Mouse (Mus musculus) cerebellum, adult (tissue): ENCODE measurements at regions not wholly inside any gene's neighbourhood (a gene's known extent, or its start where the extent isn't known, plus 50 kb on each side); places are given as distances from the start of the nearest gene placed in this dataset.
"Not testable (repeated sequence)": the region's sequence is repeated elsewhere in the genome, so short reads cannot be mapped to it uniquely, and the experiment has no call there.

Experiments
- ATAC-seq: cut with Nextera tagmentation; 2 replicates; pipeline ENCODE4 v1.9.2; 2017; ENCODE audit warnings: mild to moderate bottlenecking, moderate library complexity, mixed read lengths; ENCODE audit not compliant: insufficient number of reproducible peaks, low FRiP score, low TSS enrichment

DNA sequence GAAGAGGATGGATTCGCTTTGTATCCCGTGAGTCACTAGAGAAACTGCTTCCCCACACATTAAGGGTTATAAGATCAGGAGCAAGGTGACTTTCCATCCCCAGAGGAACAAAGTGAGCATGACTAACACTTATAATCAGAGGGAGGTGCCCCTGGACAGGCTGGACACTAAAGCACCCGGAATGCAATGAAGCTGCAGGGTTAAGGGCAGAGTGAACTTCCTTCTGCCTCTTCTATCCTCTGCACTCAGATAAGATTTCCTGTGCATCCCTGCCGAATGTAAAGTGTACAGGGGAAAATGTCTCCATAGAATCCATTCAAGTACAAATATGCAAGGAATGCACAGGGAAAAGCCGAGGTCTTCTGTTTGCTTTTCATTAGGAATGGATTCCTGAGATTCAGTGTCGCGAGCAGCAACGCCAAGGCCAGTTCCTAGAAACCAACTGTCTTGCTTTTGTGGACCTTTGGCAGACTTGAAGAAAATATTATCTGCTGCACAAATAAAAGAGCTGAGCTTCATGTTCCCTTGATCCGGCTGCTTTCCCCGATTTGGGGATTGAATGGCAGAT is 58.5 kb upstream of the Fbxl7 start:
- no peak for ATAC-seq

DNA sequence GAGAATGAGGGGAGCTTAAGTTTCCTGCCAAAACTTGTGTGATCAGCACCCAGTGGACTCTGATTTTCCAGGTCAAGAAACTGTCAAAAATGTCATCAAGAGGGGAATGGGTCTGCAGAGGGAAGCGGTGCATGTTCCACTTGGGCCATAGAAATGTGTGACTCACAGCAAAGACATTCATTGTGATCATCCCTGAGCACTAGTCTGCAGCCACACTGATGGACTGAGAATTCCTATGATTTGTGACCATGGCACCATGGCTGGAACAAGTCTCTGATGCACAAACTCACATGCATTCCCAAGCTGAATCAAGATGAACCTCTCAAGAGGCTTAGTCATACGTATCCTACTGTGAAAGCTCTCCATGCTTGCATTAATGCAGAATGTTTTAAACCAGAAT is 63.6 kb upstream of the Fbxl7 start:
- no peak for ATAC-seq

DNA sequence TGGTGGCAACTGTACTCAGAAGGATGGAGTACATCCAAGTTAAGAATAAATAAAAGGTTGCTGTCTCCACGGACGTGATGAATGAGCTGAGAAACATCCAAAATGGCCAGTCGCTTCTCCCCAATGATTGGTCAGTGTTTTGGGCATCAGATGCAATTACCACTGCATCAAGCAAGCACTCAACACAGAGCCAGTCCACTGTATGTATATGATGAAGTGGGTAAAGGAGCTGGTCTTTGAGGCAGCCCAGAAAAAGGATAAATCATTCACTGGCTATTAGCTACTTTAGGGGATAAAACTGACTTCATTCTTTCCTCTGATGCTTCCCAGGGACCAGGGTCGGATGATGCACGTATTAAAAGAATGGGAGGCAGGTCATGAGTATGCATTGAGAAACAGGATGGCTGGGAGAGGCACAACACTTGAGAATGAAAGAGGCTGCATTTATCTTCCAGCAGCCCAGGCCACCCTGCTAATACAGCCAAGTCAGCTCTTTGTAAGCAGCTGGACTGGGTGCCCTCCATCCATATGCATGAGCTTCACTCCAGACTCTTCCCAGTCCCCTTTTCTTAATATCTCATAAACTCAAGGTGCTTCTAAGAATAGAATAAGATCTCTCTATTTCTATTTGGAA is 73.1 kb upstream of the Fbxl7 start:
- ATAC-seq: no peak

DNA sequence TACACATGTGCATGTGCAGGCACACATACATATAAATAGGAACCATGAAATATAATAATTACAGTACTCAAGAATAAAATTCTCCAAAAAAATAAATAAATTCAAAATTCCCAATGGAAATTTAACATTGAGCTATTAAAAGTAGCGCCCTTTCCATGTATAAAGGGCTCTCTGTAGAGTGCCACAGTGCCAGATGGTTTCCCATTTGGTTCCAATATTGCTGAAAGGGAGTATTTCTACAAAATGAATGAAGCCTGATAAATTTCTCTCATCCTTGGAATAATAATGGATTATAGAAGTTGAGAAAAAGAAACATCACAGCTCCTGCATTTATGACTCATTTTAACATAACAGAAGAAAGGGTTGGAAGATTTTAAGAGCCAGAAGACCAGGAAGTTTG is 75.4 kb upstream of the Fbxl7 start:
- ATAC-seq: no peak

DNA sequence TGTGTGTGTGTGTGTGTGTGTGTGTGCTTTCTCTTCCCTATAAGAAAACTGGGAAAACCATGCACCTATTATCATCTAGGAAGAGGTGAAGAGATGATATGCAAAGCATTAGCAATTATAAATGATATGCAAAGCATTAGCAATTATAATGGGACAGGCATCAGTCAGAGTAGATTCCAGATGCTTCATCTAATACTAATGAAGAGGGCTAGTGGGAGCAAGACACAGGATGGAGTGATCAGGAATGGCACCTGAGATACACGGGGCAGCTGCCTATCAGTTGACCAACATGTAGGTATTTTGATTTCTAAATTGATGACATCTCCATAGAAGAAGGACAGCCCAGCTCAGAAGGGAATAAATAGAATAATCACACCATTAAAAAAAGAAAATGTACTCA is 97.7 kb upstream of the Fbxl7 start:
- no peak for ATAC-seq

DNA sequence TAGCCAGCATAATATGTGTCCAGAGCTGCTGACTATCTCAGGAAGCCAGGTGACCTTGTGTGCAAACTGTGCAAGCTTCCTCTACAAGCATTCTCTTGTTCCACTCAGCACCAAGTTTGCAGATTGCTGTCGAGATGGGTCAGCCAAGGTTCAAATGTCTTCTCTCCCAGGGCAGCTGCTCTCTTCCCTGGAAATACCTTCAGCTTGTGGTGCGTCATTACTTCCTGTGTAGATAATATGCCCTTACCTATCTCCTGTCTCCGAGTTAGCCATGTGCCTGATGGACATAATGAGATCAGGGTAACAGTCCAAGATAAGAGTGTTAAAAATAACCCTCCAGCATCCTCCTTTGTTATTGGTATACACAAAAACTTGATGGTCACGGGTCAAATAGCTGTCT is 113.7 kb upstream of the Fbxl7 start:
- ATAC-seq: no peak

DNA sequence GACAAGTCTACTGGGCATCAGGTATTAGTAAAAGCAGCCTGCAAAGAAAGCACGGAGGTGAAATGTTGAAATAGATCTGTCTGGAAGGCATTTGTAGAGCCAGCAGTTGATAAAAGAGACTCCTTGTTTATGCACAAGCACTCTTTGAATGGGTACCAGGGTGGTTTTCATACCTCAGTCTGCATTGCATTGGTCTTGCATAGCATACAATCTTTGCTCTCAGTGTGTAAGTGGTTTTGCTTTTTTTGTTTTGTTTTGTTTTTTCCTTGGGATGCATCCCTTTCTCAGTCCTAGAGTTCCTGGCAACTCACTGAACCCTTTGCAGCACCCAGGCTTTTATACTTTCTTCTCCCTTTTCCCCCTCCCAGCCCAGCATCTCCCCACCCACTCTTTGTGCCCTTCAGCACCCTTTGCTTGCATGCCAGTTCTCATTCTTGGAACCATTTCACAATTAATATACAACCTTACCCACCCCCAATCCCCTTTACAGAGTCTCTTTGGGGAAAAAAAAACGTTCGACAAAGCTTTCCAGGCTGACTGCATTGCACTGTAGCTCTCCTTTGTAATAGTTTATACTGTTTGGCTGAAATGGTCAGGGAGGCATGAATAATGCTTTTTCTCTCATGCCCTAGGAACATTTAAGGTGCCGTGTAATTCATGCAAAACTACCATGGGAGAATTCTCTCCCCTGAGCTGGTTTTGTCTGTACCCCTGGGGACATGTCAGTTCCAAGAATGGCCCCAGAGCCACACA is 118.7 kb upstream of the Fbxl7 start:
- ATAC-seq: no peak

DNA sequence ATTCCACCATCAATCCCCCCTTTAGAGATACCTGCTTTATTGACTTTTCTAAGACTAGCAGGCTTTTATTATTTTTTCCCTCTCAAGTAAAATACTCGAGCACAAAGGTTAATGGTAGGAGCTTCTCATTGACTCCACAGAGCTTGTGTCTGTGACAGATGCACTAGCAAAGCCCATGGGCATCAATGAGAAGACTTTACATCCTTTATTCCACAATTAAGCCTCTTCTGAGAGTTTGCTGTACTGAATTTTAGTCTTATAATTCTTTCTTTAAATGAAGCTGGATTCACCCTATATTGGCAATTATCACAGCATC is 119.2 kb upstream of the Fbxl7 start:
- no peak for ATAC-seq

DNA sequence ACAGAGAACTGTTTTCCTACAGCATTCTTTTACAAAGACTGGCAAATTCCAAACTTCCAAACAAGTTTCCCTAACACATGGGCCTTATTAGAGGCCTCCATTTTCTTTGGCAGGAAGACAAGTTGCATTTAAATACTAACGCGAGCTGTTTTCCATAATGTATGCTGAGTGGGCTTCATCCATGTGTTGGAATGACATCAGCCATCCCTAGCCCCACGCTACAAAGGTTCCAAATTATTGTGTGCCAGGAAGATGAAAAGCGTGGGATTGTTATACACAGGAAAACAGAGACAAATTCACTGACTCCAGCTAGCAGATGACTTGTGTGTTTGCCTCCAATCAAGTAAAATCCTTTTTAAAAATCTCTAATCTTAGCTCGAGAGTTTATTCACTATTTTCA is 125.1 kb upstream of the Fbxl7 start:
- ATAC-seq: no peak

DNA sequence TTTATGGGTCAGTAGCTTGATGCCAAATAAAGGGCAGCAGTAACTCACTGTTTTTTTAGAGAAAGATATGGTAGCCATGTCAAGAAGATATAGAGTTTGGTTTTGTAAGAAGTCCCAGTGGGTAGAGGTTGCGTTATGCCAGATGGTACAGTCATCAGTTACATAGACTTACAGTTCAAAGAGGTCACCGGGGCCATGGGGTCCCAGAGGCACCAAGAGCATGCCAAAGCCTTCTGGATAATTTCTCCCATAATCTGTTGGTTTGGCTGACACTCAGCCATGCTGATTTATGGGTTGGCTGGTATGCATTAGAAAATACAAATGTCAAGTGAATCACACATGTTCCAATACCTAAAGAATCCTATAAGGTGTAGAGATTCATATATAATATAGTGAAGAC is 137.9 kb upstream of the Fbxl7 start:
- no peak for ATAC-seq

DNA sequence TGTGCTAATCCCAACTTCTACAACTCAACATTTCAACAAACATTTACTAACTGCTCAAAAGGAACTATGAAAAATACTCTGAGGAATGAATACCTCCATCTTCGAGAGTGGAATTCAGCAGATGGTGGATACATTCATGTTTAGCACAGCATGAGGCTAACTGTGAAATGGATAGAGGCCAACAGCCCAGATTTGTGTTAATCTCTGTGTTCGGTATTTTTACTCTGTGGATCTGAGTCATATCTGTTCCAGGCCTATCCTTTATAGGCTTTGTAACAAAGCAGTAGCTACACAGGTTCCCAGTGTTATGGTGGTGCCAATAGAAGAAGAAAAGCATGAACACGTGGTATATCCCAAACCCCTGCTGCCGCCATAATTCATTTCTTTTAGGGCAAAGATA is 148.4 kb upstream of the Fbxl7 start:
- no peak for ATAC-seq

DNA sequence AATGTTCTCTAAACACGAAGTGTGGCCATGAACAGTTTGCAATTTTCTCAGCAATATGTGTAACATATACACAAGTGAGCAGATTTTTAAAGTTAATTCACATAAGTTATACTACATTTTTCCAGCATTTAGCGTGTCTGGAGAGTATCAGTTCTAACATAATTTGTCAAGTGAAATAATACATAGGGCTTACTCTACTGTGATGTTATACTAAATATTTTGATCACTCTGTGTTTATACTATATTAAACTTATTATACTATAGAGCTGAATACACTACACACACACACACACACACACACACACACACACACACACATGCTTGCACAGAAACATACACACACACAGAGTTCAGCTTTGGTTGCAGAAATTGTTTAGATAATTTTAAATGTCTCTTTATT is 155.3 kb upstream of the Fbxl7 start:
- no peak for ATAC-seq

DNA sequence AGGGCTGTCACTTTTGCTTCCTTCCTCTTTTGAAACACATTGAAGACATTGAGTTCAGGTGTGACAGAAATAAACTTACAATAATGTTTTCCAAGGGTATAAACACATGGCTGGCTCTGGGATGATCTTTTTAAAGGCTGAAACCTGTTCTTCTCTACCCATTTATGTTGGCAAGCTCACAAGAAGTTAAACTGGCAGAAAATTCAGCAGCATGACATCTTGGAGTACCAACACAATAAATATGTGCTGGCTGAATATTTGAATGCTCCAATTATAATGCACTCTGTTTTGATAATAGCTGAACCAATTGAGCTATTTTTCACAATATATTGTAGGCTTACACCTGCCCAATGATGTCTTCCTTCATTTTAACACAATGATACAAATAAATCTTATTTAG is 168.1 kb upstream of the Fbxl7 start:
- ATAC-seq: no peak

DNA sequence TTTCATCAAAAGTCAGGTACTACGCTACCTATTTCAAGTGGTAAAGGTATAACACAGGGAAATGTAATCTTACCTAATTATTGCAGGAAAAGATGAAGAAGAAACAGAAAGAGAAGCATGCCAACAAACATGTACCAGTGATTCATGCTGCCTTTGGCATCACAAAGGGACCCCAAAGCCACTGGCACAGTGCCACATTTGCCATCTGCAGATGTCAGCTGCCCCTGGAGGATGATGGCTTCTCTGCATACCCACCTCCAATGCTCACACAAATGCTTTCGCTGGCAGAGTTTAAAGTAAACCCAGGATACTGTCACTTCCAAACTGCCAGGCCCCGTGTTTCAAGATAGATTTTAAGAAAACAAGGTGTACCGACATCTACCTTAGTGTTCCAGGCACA is 168.6 kb upstream of the Fbxl7 start:
- ATAC-seq: 0 out of 2 replicates have a peak, but pooled peaks have one; percentile 19

DNA sequence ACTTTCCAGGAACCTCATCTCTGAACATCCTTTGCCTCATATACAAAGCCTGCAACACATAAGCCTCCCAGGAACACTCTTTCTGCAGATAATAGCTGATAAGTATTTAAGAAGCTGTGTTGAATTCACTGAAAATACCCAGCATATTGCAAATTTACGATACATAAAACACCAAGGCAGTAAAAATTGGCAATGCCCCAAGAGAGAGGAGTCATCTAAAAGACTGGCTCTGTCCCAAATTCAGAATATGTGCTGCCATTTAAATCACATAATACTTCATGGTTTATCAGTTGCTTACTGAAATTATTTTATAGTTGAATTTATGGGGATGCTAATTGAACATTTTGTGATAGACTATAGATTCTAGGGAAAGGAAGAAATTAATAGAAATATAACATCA is 172.3 kb upstream of the Fbxl7 start:
- no peak for ATAC-seq

DNA sequence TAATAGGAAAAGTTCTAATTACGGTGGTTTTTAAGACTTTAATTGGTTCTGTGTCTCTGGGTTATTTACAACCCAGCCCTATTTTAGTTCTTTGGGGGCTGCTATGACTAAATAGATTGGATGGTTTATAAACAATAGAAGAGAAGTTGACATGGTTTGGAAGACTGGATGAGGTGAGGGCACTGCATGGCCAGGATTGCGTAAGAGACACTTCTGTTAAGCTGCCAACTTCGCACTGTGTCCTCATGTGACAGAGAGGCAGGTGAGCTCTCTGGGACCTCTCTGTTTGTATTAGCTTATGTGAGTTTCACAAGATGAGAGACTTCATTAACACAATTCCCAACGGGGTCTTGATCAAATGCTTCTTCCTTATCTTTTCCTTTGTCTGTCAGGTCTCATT is 182.5 kb upstream of the Fbxl7 start:
- no peak for ATAC-seq

DNA sequence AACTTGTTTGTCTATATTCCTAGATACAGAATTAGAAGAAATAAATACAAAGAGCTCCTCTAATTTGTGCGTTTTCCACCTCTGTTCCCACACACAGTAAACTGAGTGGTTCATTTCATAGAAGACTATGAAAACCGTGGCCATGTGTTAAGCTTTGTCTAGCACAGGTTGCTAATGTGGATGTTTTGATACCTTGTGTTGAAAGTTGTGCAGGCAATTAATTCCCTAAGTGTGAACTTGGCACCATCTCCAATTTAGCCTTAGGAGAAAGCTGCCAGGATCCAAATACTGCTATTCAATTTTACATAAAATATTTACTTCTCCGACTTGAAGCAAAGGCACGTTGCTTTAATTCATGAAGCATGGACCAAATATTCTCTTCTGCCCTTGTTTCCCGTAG is 187.4 kb upstream of the Fbxl7 start:
- no peak for ATAC-seq

DNA sequence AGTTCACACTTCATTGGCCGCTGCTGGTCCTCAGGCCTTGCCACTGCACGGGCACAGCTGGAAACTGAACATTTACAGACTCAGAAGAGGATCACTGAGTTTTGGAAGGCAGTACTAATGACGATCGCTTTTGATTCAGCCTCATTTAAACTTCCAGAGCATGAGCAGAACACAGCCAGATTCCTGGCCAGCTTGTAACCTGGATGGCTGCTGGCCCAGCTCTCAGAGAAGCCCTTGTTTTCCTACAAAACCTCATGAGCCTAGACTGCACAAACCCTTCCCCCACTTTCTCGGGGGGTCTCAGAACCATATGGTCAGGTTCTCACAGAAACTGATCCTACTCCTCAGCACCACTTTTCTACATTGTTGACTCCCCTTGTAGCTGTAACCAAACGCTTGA is 188.2 kb upstream of the Fbxl7 start:
- no peak for ATAC-seq

DNA sequence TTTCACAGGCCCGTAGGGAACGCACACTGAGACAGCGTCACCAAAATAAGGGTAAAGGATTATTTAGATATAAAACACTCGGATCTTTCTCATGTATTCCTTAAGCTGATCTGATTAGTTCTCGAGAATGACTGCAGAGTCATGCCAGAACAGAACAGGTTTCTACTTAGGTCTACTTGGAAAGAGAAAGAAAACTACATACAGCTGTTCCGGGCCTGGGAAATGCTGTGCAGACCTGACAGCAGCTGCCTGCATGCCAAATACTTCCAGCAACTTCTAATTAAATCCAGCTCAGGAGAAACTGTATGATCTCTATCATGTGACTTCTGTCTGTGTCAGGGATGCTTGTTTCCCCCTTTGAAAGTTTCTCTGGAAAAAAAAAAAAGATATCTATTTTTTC is 193.8 kb upstream of the Fbxl7 start:
- no peak for ATAC-seq

DNA sequence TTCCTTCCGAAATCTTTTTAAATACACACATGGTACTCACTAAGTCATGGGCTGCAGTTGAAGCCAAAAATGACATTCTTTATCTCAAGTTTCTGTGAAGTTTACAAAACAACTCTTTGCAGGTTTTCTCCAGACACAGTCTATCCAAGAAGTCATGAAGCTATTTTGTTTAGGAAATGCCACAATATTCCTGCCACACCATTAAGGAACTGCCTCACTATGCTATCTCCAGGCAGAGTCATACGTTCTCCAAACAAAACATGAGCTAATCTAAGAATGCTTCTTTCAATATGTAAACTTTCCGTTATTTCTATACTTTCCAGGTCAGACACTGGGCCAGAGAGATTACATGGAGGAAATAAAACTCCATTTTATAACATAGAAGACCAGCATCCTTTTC is 198.7 kb upstream of the Fbxl7 start:
- no peak for ATAC-seq

DNA sequence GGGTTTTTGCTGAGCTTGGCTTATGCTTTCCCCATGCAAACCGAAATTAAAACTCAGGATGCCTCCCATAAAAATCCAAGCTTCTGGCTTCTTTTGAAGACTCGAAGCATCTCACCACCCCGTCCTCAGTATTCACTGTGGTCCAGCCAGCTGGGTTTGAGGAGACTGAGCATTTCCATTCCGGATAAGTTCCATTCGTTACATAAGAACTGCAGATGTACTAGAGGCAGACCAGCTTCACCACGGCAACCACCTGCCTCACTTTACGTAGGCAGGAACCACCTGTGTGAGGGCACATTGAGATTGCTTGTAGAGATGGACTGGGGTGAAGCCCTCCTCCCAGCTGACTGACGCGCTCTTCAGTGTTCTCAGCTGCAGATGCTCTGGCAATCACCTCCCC is 199.9 kb upstream of the Fbxl7 start:
- no peak for ATAC-seq

DNA sequence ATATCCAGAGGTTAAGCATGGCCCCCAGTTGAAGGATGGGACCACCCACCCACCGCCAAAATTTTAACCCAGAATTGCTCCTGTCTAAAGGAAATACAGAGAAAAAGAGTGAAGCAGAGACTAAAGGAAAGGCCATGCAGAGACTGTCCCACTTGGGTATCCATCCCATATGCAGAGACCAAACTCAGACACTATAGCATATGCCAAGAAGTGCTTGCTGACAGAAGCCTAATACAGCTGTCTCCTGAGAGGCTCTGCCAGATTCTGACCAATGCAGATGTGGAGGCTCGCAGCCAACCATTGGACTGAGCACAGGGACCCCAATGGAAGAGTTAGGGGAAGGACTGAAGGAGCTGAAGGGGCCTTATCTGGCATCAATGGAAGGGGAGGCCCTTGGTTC is 206.2 kb upstream of the Fbxl7 start:
- not testable (repeated sequence) for ATAC-seq
